Mouse (Mus musculus): ENCODE measurements around the gene Tsfm.
"Not testable (repeated sequence)": the region's sequence is repeated elsewhere in the genome, so short reads cannot be mapped to it uniquely, and the experiment has no call there.

Tsfm gene

DNA sequence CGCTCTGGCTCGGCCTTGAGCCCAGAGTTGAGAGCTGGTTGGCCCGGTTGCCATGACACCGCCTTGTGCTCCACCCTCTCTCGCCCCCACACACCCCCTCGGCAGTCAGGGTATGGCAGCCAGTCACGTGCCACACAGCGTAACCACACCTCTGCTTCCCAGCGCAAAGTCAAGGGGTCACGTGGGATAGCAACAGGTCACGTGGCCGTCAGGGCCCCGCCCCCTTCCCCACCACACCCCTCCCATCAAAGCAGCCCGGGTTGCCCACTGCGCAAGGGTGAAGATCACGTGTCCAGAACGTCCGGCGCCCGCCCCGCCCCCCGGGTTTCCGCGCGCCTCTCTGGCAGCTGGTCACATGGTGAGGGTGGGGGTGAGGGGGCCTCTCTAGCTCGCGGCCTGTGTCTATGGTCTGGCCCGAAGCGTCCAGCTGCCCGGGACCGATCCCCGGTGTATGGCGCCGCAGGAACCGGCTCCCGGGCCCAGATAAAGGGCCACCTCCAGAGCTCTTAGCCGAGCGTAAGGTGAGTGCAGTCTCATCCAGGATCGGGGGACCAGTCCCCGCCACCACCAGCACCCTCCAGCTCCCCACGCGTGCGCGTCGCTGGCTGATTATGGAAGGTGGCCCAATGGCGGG lies 32.7 kb upstream of the Tsfm start, which contains the start of gene Cdk4:
TSS of gene Cdk4 (plus strand) at position 296 of the 634 bp plus-strand sequence.
- peak; percentile 97 for DNase-seq

DNA sequence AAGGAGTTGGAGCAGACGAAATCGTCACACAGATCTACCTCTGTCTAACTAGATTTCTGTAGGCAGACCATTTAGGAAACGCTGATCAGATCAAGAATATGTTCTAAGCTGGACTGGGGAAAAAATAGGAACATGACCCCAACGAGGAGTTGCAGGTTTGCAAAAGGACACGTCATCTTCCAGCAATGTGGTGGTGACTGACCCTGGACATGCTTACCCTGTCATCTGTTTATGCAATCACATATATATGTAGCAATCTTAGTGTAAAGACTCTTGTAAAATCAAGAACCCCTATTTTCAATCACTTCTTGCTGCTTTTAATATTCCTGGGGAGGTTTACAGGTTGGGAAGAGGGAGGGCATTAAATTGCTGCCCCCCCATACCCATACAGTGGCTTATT lies 31.9 kb upstream of the Tsfm start:
- DNase-seq = no peak

GRCm38 (mm10) chr10:127062101-127062500 lies 31.5 kb upstream of the Tsfm start:
- not testable (repeated sequence) for DNase-seq

GRCm38 (mm10) chr10:127061513-127061912 lies 30.9 kb upstream of the Tsfm start:
- DNase-seq = no peak

GRCm38 (mm10) chr10:127061085-127061484 lies 30.4 kb upstream of the Tsfm start:
- no peak for DNase-seq

DNA sequence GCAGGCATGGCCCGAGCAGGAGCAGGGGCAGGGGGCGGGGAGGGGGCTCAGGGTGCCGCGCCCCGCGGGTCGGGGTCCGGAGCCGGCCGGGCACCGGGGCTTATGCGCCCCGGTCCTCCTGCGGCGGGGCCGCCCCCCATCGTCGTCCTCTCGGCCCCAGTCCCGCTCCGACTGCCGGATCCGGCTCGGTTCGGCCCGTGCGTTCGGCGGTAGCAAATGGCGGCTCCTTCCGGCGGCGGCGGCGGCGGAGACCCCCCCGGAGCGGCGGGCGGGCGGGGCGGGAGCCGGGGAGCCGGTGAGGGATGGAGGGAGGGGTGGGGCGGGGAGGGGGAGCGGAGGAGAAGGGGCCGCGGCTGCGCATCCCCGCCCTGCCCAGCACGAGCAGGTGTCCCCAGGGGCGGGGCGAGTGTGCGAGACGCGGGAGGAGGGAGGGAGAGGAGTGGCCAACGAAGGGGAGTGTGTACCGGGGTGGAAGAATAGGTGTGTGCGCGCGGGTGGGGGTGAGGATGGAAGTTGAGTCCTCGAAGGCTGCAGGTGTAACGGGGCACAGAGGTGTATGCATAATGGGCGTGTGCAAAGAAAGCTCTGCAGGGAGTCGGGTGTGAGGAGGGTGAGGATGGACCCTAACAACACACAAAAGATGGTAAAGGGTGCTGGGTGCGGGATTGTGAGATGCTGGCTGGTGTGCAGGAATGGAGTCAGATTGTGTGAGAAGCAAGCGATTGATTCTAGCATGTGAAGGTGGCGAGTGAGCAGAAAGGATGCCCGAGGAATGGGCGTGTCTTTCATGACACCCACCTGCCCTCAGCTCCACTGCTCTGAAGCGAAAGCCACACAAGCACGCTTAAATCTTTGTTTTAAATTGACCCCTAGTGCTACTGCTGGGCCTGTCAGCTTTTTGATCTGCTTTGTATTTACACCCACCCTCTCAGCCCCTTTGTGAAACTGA lies 29.6 kb upstream of the Tsfm start, which contains the start of gene March9:
TSS of gene March9 (minus strand) at position 217 of the 949 bp plus-strand sequence.
- peak; percentile 85 for DNase-seq

- peak; percentile 28 for DNase-seq
Measured at GRCm38 (mm10) chr10:127059174-127059967, 28.7 kb upstream of the Tsfm start.

- DNase-seq = no peak
Measured at GRCm38 (mm10) chr10:127058708-127059107, 28.1 kb upstream of the Tsfm start.

GRCm38 (mm10) chr10:127058161-127058560 lies 27.5 kb upstream of the Tsfm start:
- peak; percentile 86 for DNase-seq

- no peak for DNase-seq
Measured at GRCm38 (mm10) chr10:127056490-127056889, 25.9 kb upstream of the Tsfm start.

DNA sequence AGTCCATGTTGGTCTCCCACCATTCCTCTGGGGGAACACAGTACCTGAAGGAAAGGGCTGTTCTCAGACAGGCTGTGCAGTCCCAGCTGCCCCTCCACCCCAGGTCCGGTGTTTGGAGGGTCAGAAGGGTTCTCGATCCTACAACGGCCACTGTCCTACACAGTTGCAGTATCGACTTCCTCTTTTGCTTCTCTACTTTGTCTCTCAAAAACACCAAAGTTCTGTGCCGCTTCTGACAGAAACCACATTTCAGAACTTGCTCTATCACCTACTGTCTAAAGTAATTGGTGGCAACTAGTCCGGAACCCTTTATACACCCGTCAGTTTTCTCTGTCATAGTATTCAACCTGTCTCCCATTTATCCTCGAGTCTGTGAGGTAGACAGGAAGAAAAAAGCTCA lies 24.8 kb upstream of the Tsfm start:
- DNase-seq = no peak

- DNase-seq = no peak
Measured at GRCm38 (mm10) chr10:127054646-127055045, 24.0 kb upstream of the Tsfm start.

DNA sequence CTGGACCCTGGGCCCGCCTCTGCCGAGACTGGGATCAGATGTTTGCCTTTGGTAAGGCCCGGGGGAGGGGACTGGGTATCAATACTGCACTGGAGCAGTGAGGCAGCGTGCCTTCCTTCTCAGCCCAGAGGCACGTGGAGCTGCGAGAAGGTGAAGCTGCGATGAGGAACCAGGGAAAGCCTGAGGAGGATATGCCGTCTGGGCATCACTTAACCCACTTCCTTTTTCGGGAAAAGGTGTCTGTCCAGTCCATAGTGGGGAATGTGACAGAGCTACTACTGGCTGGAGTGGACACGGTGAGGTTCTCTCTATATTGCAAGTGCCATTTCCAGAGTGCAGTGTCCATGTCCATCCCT lies 19.5 kb upstream of the Tsfm start:
- no peak for DNase-seq

DNA sequence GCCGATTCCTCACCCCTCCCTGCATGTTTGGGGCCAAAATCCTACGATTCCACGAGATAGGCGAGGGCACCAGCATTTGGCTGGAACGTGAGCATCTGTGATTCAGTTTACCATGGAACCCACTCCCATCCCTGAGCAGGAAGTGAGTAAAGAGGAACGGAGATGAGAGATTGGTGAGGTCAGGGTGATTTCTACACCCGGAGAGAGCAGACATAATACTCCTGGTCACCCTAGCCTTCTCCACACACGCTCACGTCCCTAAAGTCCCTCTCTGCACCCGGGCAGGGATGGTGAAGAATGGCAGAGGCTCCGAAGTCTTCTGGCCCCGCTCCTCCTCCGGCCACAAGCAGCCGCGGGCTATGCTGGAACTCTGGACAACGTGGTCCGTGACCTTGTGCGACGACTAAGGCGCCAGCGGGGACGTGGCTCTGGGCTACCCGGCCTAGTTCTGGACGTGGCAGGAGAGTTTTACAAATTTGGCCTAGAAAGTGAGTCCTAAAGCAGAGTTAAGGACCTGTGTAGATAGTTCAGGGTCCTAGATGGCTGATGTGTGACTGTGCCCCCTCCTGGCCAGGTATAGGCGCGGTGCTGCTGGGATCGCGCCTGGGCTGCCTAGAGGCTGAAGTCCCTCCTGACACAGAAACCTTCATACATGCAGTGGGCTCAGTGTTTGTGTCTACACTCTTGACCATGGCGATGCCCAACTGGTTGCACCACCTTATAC lies 18.9 kb upstream of the Tsfm start:
- no peak for DNase-seq

DNA sequence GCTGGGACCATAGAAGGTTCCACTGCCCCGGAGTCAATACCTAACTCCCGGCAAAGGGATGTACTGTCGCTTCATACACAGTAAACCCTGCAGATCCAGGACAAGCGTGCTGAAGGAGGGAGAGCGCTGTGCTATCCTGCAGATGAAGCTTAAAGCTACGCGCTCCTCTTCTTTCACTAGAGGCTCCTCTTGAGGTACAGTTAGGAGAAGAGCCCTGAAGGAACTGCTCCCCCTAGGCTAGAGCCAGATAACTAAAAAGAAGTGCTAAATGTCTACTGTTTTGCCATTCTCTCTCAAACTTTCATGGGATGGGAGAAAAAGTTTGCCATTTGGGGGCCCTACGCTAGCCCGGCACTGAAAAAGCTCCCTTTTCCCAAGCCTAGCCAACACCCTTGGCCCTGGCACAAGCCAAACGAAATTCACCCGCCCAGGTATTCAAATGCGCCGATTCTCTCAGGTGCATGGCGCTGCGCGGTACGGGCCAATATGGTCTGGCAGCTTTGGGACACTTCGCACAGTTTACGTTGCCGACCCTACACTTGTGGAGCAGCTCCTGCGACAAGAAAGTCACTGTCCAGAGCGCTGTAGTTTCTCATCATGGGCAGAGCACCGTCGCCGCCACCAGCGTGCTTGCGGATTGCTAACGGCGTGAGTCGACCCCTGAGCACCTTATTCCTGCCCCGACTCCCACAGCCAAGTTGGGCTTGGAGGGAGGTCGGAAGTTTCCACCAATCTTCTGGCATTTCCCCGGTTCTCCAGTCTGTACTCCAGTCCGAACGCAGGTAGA lies 18.2 kb upstream of the Tsfm start:
- DNase-seq = no peak

DNA sequence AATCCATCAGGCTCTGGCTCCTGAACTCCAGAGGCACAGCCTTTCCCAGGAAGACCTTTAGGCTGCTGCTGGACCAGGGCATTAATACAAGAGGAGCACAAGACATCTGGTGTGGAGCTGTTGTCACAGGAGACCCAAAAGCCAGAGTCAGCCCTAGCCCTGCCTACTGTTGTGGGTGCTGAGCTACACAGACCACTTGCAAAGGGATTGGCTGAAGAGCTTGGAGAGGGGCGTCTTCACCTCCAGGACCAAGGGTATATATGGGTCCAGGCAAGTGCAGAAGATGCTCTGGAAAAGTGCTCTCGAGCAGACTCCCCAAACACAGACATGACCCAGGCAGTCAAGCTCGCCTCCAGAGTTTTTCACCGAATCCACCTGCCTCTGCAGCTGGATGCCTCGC lies 17.3 kb upstream of the Tsfm start, which contains the start of gene Cyp27b1:
TSS of gene Cyp27b1 (plus strand) at position 297 of the 400 bp plus-strand sequence.
- DNase-seq = no peak

- DNase-seq = no peak
Measured at GRCm38 (mm10) chr10:127043187-127043586, 12.5 kb upstream of the Tsfm start.

GRCm38 (mm10) chr10:127042468-127043115 lies 12.0 kb upstream of the Tsfm start:
- DNase-seq = no peak

- peak; percentile 81 for DNase-seq
Measured at GRCm38 (mm10) chr10:127041774-127042338, 11.2 kb upstream of the Tsfm start.

- peak; percentile 21 for DNase-seq
Measured at GRCm38 (mm10) chr10:127041274-127041766, 10.7 kb upstream of the Tsfm start, which contains the start of the genes Mettl1 and Eef1akmt3. Mettl1 (plus strand) TSS chr10:127041414. Eef1akmt3 (minus strand) TSS chr10:127041513.
